Mouse (Mus musculus) hindbrain, embryonic 15.5 days (tissue): ENCODE measurements at regions not wholly inside any gene's neighbourhood (a gene's known extent, or its start where the extent isn't known, plus 50 kb on each side); places are given as distances from the start of the nearest gene placed in this dataset.

Experiments used
- ATAC-seq: fragments of 200-750 bp; cut with Nextera tagmentation; 2 replicates; pipeline ENCODE4 v1.8.0; 2017; ENCODE audit warnings: low read depth, moderate number of reproducible peaks, moderate TSS enrichment; ENCODE audit not compliant: low FRiP score
- H3K27ac ChIP-seq: fragments of 300-500 bp; sonication (generic); replicated peaks from 2 replicates; pipeline ENCODE4 v1.5.1; 2015; ENCODE audit warnings: mild to moderate bottlenecking, inconsistent platforms
- H3K27me3 ChIP-seq: fragments of 300-500 bp; sonication (generic); 2 replicates; pipeline ENCODE4 v1.6.1; 2015; ENCODE audit warnings: control low read depth, inconsistent platforms
- H3K36me3 ChIP-seq: fragments of 300-500 bp; sonication (generic); 2 replicates; pipeline ENCODE4 v1.6.1; 2015; ENCODE audit warnings: control low read depth, inconsistent platforms
- H3K4me1 ChIP-seq: fragments of 300-500 bp; sonication (generic); replicated peaks from 2 replicates; pipeline ENCODE4 v1.6.1; 2015; ENCODE audit warnings: control low read depth, inconsistent platforms
- H3K4me2 ChIP-seq: fragments of 300-500 bp; sonication (generic); 2 replicates; pipeline ENCODE4 v1.6.1; 2015; ENCODE audit warnings: moderate library complexity, mild to moderate bottlenecking, inconsistent platforms
- H3K4me3 ChIP-seq: fragments of 300-500 bp; sonication (generic); 2 replicates; pipeline ENCODE4 v1.5.1; 2015; ENCODE audit warnings: mild to moderate bottlenecking, inconsistent platforms
- H3K9ac ChIP-seq: fragments of 300-500 bp; sonication (generic); 2 replicates; pipeline ENCODE4 v1.6.1; 2015; ENCODE audit warnings: inconsistent platforms
- H3K9me3 ChIP-seq: fragments of 300-500 bp; sonication (generic); 2 replicates; pipeline ENCODE4 v1.6.1; 2016; ENCODE audit warnings: control low read depth, inconsistent platforms
- WGBS: fragments of 180-500 bp; shearing (Covaris S2); methylation state at CpG from one replicate; pipeline ENCODE4 v1.1.7; 2015; 5-methylcytosine and 5-hydroxymethylcytosine counted together

GRCm38 (mm10) chr6:50760367-50760766 lies 106.1 kb upstream of the Npvf start:
- WGBS, result 39% methylated on average over 6 of the region's 6 CpGs
- no peak overlapping the region for H3K9ac ChIP-seq
- no peaks in the 10 kb centered on the region for H3K36me3 ChIP-seq
- no peak overlapping the region for H3K4me2 ChIP-seq
- ATAC-seq, result no peak
- no peaks in the 10 kb centered on the region for H3K4me1 ChIP-seq
- H3K9me3 ChIP-seq, result no peaks in the 10 kb centered on the region
- no peaks in the 10 kb centered on the region for H3K27me3 ChIP-seq
- no peak overlapping the region for H3K27ac ChIP-seq
- H3K4me3 ChIP-seq, result no peak overlapping the region

DNA sequence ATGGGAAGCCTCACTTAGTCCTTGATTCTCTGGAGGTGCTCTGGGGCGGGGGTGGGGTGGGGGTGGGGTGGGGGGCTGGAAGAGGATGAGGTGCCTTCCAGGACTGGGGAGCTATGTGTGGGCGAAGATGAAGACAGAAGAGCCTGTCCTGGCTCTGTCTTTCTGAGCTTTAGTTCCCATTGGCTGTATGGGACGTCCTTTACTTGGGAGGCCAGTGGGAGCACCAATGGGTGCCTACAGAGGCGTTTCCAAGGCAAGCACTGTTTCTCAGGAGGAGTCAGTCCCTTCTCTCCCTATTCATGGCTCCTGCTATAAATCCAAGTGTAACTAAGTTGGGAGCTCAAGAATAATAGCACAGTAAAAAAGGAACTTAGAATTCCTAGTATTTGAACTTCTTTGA lies 108.9 kb upstream of the Npvf start:
- 60% methylated on average over 4 of the region's 4 CpGs for WGBS
- Histone ChIP-seq H3K27me3 (no peaks in the 10 kb centered on the region), H3K4me1 (peaks cover 12% of the 10 kb centered on the region), H3K4me2 (no peak overlapping the region), H3K9ac (no peak overlapping the region), H3K36me3 (no peaks in the 10 kb centered on the region), H3K4me3 (no peak overlapping the region), H3K27ac (no peak overlapping the region), H3K9me3 (no peaks in the 10 kb centered on the region)
- peak; percentile 45; the same call in 1 of the 2 replicates for ATAC-seq

DNA sequence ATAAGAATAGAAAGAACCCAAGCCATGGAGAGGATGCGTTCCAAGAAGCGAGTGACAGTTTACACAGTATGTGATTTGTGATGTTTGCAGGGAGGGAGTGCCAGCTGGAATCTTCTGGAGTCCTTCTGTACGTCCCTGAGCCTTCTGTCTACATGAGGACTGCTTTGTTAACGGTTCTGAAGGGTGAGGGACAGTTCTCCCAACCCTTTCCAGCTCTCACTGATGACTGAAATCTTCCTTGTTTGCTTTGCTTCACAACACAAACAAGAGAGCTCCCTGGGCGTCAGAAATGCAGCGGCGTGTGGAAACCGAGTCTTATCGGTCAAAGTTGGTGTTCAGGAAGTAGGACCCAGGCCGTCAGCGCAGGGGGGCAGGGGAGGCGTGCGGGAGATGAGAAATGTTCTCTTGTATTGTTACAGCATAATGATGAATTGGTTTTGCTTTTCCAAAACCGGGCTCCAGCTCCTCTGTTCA lies 112.2 kb upstream of the Npvf start:
- no peak overlapping the region for H3K9ac ChIP-seq
- peaks cover 12% of the 10 kb centered on the region for H3K4me1 ChIP-seq
- peak overlapping the region; percentile 30 for H3K4me2 ChIP-seq
- ATAC-seq, result no peak
- H3K27ac ChIP-seq, result peak overlapping the region; percentile 42
- 20% methylated on average over 14 of the region's 14 CpGs for WGBS
- no peaks in the 10 kb centered on the region for H3K27me3 ChIP-seq
- H3K36me3 ChIP-seq, result no peaks in the 10 kb centered on the region
- H3K4me3 ChIP-seq, result no peak overlapping the region
- no peaks in the 10 kb centered on the region for H3K9me3 ChIP-seq

DNA sequence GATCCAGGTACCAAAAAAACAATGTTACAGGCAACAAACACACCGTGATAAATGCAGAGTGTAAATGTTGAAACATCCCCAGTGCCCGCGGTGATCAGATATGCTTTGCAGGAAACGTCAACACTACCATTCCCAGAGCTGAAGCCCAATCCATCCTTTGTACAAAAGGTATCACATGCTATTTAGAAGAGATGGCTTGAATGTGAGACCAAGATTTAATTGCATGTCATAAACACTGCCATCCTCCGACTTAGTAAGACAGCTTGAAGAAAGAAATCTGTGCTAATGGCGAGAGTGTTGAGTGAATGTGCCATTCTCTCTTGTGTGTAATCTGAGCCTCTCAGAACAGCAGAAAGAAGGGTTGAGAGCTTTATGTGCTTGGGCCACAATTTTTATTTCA lies 112.9 kb upstream of the Npvf start:
- ATAC-seq, result no peak
- no peak overlapping the region for H3K9ac ChIP-seq
- no peaks in the 10 kb centered on the region for H3K36me3 ChIP-seq
- H3K9me3 ChIP-seq, result no peaks in the 10 kb centered on the region
- no peak overlapping the region; the same call in 1 of the 2 replicates for H3K4me2 ChIP-seq
- H3K27ac ChIP-seq, result no peak overlapping the region; the same call in 1 of the 2 replicates
- H3K4me3 ChIP-seq, result no peak overlapping the region
- WGBS, result 32% methylated on average over 6 of the region's 6 CpGs
- H3K27me3 ChIP-seq, result no peaks in the 10 kb centered on the region
- H3K4me1 ChIP-seq, result peaks cover 12% of the 10 kb centered on the region

GRCm38 (mm10) chr6:50767827-50768226 lies 113.6 kb upstream of the Npvf start:
- peaks cover 12% of the 10 kb centered on the region for H3K4me1 ChIP-seq
- no peaks in the 10 kb centered on the region for H3K9me3 ChIP-seq
- no peak overlapping the region for H3K9ac ChIP-seq
- no peak overlapping the region for H3K4me2 ChIP-seq
- no peak overlapping the region for H3K27ac ChIP-seq
- H3K36me3 ChIP-seq, result no peaks in the 10 kb centered on the region
- H3K4me3 ChIP-seq, result no peak overlapping the region
- WGBS, result 93% methylated on average over 4 of the region's 4 CpGs
- H3K27me3 ChIP-seq, result no peaks in the 10 kb centered on the region
- ATAC-seq, result no peak

GRCm38 (mm10) chr6:50769101-50769500 lies 114.9 kb upstream of the Npvf start:
- no peak overlapping the region for H3K4me3 ChIP-seq
- no peak for ATAC-seq
- H3K4me2 ChIP-seq, result no peak overlapping the region
- H3K9ac ChIP-seq, result no peak overlapping the region
- 87% methylated on average over 2 of the region's 2 CpGs for WGBS
- H3K27me3 ChIP-seq, result no peaks in the 10 kb centered on the region
- H3K9me3 ChIP-seq, result no peaks in the 10 kb centered on the region
- no peak overlapping the region for H3K27ac ChIP-seq
- H3K4me1 ChIP-seq, result peaks cover 12% of the 10 kb centered on the region
- no peaks in the 10 kb centered on the region for H3K36me3 ChIP-seq

DNA sequence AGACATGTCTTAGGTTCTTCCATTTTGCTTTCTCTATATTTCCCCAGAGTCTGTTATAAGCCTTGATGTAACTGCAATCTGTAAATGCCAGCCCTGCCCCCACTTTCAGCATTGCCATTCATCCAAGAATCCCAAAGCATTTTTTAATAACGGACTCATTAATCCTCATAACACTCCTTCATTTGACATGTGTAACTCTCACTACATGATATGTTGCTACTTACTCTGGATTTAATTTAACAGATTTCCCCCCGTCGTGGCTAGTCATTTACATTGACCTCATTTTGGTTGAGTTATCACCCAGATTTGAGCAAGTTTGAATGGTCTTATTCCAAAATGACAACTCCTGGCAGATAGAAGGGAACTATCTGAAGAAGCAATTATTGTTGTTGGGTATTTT lies 116.2 kb upstream of the Npvf start:
- H3K4me2 ChIP-seq, result no peak overlapping the region
- no peak overlapping the region for H3K27ac ChIP-seq
- 57% methylated on average over 3 of the region's 3 CpGs for whole genome bisulfite sequencing
- no peaks in the 10 kb centered on the region for H3K36me3 ChIP-seq
- H3K4me3 ChIP-seq, result no peak overlapping the region
- H3K9ac ChIP-seq, result no peak overlapping the region
- H3K27me3 ChIP-seq, result no peaks in the 10 kb centered on the region
- ATAC-seq, result no peak
- H3K4me1 ChIP-seq, result peaks cover 15% of the 10 kb centered on the region
- H3K9me3 ChIP-seq, result no peaks in the 10 kb centered on the region

DNA sequence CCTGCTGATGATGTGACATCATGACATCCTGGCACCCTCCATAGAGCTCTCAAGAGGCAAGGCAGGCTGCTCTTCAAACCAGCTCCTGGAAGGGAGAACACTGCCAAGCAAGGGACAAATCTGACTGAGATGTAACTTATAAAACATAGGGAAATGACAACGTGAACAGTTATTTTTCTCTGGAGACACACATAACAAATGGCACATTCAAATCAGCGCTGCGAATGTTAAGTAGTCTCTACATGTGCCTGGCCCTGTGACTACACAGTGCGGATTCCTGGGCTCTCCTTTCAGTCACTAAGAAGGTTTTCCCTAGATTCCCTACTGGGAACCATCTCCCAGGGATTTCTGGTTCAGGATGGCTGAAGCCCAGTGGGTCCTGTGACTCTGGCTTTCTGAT lies 121.4 kb upstream of the Npvf start:
- no peak overlapping the region for H3K9ac ChIP-seq

DNA sequence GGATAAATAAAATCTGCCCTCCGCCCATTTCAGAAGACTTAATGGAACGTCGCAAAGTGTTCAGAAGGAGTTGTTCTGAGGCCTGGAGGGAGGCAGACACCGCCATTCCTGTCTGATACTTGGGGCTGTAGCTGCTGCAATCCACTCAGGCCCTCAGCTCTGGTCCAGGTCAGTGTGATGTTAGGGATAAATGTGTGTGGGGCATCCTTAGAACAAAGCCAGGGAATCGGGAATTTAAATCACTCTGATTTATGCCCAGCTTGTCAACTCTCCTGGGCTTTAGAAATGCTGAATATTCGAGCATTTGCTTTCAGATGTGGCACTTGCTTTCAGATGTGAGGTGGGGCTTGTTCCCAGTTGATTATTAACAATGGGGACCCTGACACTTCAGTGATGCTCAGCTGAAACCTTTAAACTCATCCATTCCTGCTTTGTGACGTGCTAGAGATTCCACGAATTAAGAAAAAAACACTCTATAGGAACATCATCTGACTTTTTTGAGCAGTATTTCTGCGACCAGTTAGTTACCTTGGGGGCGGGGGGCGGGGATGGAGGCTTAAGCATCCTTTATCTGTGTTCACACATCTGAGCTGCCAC lies 122.1 kb upstream of the Npvf start:
- Histone ChIP-seq H3K4me2 (peak overlapping the region; percentile 42), H3K9me3 (no peaks in the 10 kb centered on the region), H3K4me3 (no peak overlapping the region), H3K4me1 (peaks cover 32% of the 10 kb centered on the region), H3K27ac (peak overlapping the region; percentile 91), H3K9ac (0 out of 2 replicates have a peak overlapping the region, but pooled peaks have one; percentile 1), H3K36me3 (no peaks in the 10 kb centered on the region), H3K27me3 (no peaks in the 10 kb centered on the region)
- no peak for ATAC-seq
- WGBS, result 18% methylated on average over 11 of the region's 11 CpGs

More for the DNA sequence above, 121.4 kb upstream of the Npvf start:
- no peak overlapping the region for H3K4me3 ChIP-seq
- no peaks in the 10 kb centered on the region for H3K27me3 ChIP-seq
- WGBS, result 20% methylated on average over 4 of the region's 4 CpGs
- no peak overlapping the region for H3K4me2 ChIP-seq
- H3K9me3 ChIP-seq, result no peaks in the 10 kb centered on the region
- no peak for ATAC-seq
- peaks cover 32% of the 10 kb centered on the region for H3K4me1 ChIP-seq
- peak overlapping the region; percentile 91 for H3K27ac ChIP-seq
- H3K36me3 ChIP-seq, result no peaks in the 10 kb centered on the region

DNA sequence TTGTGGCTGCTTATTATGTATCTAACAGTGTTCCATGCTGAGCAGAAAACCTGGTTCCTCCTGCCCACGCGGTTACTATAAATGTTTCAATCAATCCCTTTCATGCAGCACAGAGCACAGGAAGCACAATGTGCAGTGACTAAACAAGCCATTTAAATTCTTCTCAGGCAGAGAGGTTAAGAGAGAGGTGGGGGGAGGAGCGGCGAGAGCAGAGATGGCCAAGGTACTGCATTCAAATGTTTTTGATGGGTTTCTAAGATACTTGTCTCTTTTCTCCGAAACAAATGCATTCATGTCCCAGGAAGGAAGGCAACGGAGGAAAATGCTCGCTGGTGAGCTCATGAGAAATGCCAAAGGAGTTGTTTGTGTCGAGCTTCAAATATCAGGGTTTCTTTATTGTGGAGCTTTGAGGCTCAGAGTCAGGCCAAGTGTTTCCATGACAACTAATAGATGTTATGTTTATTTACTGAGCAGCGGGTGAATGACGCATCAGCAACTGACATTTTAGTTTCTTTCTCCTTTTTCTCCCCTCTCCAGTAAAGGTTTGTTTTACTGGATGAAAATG lies 122.8 kb upstream of the Npvf start:
- Histone ChIP-seq H3K36me3 (no peaks in the 10 kb centered on the region), H3K9ac (peak overlapping the region; percentile 1; the same call in 1 of the 2 replicates), H3K4me3 (no peak overlapping the region), H3K4me1 (peaks cover 32% of the 10 kb centered on the region), H3K27me3 (no peaks in the 10 kb centered on the region), H3K9me3 (no peaks in the 10 kb centered on the region), H3K4me2 (peak overlapping the region; percentile 42), H3K27ac (peak overlapping the region; percentile 91)
- ATAC-seq, result peak; percentile 93
- WGBS, result under 1% methylated on average over 10 of the region's 10 CpGs

DNA sequence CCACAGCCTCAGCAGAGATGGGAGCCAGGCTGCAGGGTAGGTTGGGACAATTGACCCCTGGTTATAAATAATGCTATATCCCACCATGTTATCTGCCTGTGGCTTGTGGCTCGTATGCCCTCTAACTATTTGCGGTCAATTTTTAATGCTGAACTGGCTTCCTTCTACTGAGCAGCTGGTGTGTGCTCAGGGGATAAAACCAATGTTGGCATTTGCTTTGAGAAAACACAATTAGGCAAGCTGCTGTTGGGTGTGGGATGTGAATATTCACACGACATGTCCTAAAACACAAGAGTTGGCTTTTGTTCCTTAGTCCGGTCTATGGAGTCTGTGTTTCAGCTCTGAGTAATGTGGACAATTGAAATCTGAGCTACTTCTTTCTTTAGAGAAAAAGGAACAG lies 123.6 kb upstream of the Npvf start:
- no peaks in the 10 kb centered on the region for H3K27me3 ChIP-seq
- H3K4me1 ChIP-seq, result peaks cover 39% of the 10 kb centered on the region
- no peaks in the 10 kb centered on the region for H3K36me3 ChIP-seq
- H3K9ac ChIP-seq, result no peak overlapping the region
- peak overlapping the region; percentile 91 for H3K27ac ChIP-seq
- H3K4me3 ChIP-seq, result no peak overlapping the region
- no peak for ATAC-seq
- H3K4me2 ChIP-seq, result no peak overlapping the region
- 21% methylated on average over 4 of the region's 4 CpGs for WGBS
- H3K9me3 ChIP-seq, result no peaks in the 10 kb centered on the region

- Histone ChIP-seq H3K36me3 (no peaks in the 10 kb centered on the region), H3K9me3 (no peaks in the 10 kb centered on the region), H3K27ac (no peak overlapping the region), H3K27me3 (no peaks in the 10 kb centered on the region), H3K4me1 (peaks cover 44% of the 10 kb centered on the region), H3K4me3 (no peak overlapping the region), H3K9ac (no peak overlapping the region), H3K4me2 (no peak overlapping the region)
- ATAC-seq, result no peak
- 67% methylated on average over 3 of the region's 3 CpGs for WGBS
Observed at GRCm38 (mm10) chr6:50780677-50781076, 126.4 kb upstream of the Npvf start.

- no peak overlapping the region for H3K27ac ChIP-seq
- 91% methylated on average over 10 of the region's 10 CpGs for WGBS
- H3K4me2 ChIP-seq, result no peak overlapping the region
- H3K9me3 ChIP-seq, result no peaks in the 10 kb centered on the region
- no peak for ATAC-seq
- no peaks in the 10 kb centered on the region for H3K27me3 ChIP-seq
- no peaks in the 10 kb centered on the region for H3K36me3 ChIP-seq
- no peak overlapping the region for H3K4me3 ChIP-seq
- H3K9ac ChIP-seq, result no peak overlapping the region
- H3K4me1 ChIP-seq, result peaks cover 38% of the 10 kb centered on the region
Observed at GRCm38 (mm10) chr6:50781271-50781670, 127.0 kb upstream of the Npvf start.
